Mouse (Mus musculus) frontal cortex, postnatal 25 days (tissue): Measurements from ENCODE around the gene Olfr895.

ENCODE experiments used
- DNase-seq, 2 experiments: peaks; one replicate each; pipeline ENCODE4 v3.0.0; 2022; ENCODE audit warnings: low spot score in 2 of 2

Gene Olfr895

GRCm38 (mm10) chr9:38267551-38267950 lies at the start of gene Olfr895:
Olfr895 (plus strand) TSS chr9:38267851.
- no peak for DNase-seq

GRCm38 (mm10) chr9:38252474-38252873 lies 15.2 kb upstream of the Olfr895 start, which contains the start of gene Olfr143:
Olfr143 (plus strand) TSS chr9:38252774.
- no peak for DNase-seq

- DNase-seq, result no peak
These were observed 23.2 kb downstream of the Olfr895 start, which contains the start of gene Olfr896-ps1 for GRCm38 (mm10) chr9:38290807-38291206. Olfr896-ps1 (plus strand) TSS chr9:38291107.
